Mouse (Mus musculus) spleen, postnatal 10 days (tissue): ENCODE data around the gene Hand1.
"Not testable (repeated sequence)": the region's sequence is repeated elsewhere in the genome, so short reads cannot be mapped to it uniquely, and the experiment has no call there.

Experiments used
- DNase-seq, 2 experiments: peaks; one replicate each; pipeline ENCODE4 v3.0.0; 2021 to 2022; ENCODE audit warnings: low spot score in 2 of 2

Gene Hand1

DNA sequence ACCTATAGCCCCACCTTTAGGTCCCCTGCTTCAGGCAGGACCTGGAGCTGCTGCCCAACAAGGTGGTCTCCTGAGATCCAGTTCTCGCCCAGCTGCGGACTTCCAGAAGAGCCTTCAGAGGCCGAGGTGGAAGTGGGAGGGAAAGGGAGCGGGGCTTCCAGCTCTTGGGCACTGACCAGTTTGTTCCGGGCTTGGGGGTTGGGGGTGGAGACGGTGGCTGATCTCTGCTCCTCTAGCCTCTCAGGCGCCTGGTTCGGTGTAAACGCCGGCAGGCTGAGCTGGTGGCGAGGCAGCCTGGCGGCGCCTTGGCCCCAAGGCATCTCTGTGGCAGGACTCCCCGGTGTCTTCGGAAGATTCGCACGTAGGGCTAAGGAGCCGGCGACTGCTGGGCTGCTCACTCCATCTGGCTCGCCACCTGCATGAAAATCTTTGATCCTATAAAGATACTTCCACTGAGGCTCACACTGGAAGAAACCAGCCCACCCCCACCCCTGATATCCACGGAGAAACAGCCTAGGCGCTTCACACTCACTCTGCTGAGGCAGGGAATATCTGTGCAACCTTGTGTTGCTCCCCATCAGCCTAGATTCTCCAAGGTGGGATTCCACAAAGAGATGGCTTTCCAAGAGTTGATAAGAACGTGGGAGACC is at the start of gene Hand1:
Hand1 (minus strand) TSS at position 267 of the 650 bp plus-strand sequence.
- DNase-seq: no peak

DNA sequence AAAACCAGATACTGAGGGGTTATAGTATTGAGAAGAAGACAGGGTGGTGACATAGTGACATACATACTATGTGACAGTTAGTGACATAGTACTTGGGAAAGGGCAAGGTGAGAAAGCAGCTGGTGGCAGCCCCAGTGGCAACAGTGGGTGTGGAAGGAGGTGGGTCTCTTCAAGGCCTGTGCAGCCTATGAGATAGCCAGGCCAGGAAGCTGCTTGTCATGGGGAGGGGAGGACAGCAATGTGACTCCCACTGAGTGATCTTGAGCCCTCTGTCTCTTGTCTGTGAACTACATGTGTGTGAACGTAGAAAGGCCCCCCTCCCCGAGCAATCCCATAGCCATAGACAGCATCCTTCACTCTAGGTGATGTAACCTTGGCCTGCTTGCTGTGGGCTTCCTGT is 43.5 kb upstream of the Hand1 start:
- DNase-seq: no peak

DNA sequence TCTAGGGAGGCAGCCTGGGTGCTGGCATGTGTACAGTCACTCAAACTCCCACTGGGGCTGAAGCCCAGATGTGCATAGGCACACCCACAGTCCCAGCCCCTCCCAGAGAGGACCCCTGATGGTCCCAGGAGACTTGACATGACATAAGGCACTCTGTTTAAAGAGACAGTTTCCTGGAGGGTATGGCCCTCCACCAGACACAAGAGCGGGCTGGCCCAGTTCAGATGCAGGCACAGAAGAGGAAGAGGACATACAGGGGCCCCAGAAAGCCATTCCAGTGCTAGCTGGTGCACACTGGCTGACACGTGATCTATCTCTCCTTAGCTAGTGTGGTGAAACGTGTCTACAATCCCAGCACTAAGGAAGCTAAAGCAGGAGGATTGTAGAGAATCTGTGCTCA is 40.4 kb upstream of the Hand1 start:
- peak in 1 of 2 experiments; percentile 41 for DNase-seq

DNA sequence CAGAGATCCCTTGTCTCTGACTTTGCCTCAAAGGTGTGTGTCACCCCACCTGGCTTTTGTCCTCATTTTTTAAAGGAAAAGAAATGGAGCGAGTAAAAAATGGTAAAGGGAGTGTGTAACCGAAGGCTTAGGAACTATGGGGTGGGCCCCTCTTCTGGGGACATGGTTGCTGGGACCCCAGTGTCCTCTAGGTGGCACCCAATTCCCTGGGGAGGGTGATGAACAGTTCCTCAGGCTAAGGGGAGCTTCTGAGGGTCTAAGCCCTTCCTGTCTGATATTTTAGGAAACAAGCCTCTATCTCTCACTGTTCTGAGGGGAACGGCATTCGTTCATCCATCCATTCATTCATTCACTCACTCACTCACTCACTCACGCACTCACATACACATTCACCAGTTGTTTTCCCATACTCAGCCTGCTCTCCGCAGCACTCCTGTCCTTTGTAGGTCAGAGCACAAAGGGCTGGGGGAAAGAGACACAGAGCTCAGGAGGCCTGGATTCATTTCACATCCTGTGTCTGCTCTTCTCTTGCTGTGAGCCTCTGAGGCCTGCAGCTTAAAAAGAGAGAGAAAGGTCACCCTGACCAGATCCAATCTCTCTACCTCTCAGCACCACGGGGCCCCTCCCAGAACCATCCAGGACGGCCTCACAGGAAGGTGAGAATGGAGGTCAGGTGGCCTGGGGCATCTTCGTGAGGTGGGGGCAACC is 36.3 kb upstream of the Hand1 start:
- DNase-seq: peak; percentile 20 to 58

DNA sequence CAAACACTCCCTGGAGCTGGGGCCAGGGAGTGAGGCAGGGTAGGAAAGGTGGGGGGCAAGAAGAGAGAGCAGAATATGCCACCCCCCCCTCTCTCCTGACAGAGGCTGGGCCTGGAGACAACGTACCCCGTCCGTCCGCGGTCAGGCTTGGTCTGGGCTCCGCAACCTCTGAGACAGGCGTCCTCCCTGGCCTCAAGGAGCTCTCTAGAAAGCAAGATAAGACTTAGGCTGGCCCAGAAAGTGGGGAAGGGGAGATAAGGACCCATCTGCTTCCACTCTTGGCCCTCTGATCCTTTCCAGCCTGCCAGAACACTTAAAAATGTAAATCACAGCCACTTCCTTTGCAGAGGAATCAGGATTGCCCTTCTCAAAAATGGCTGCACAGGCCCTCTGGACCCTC is 33.8 kb upstream of the Hand1 start:
- no peak for DNase-seq

DNA sequence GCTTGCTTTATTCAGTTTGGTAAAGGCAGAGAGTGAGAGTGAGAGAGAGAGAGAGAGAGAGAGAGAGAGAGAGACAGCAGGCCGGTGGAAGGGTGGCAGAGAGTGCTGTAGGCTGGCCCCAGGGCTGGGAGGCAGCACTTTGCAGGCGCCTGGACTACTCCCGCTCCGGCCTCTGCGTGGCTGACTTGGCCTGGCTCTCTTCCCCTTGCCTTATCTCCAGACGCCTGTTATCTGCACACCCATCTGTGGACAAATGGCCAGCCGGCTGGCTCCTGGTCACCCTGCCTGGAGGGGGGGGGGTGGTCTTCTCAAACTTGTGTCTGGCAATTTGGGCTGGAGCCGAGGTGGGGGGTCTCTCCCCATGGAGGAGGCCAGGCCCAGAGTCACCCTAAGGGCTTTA is 32.0 kb upstream of the Hand1 start:
- no peak for DNase-seq

DNA sequence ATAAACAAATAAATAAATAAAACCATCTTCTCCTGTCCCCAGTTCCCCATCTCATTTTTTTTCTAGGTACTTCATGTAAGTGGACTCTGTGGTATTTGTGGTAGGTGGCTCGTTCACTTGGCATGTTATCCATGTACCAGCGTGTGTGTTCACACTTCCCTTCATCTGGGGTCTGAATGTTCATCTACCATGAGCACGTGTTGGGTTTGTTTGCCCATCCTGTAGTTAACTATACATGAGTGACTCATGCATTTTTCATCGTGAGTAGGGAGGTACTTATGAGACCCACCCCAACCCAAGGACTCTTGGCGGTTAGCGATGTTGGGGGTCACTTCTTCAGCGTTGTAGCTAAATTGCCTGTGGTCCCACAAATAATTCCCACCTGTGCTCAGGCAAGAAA is 29.5 kb upstream of the Hand1 start:
- DNase-seq: no peak

DNA sequence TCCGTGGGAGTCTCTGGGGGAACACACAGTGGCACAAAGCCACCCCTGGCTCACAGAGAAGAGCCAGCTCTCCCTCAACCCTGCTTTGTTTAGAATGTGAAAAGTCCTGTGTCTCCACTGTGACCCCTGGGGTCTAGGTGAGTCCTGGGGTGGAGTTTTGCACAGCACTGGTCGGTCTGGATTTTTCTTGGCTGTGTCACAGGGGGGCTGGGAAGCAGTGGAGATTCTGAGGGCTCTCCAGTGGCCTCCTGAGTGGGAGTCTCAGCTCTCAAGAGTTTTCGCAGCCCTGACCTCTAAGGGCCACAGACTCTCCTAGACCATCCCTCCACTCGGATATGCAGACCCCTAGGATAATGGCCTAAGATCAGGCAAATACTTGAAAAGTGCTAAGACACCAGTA is 25.1 kb upstream of the Hand1 start:
- DNase-seq: no peak

DNA sequence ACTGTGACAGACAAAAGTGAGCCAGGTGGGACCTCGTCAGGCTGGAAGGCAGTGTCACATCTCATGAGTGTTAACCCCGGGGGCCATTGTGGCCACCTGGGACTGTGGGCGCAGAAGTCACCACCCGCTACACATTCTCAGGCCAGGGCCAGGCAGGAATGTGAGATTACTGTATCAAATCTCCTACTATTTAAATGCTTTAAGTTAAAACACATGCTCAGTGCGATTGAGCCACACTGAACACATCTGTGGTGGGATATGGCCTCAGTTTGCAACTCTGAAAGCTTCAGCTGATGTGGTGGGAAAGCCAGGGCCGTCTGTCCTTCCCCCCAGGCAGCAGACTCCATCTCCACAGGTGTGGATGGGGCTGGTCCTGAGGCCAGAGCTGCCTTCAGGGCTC is 21.0 kb upstream of the Hand1 start:
- DNase-seq: no peak

DNA sequence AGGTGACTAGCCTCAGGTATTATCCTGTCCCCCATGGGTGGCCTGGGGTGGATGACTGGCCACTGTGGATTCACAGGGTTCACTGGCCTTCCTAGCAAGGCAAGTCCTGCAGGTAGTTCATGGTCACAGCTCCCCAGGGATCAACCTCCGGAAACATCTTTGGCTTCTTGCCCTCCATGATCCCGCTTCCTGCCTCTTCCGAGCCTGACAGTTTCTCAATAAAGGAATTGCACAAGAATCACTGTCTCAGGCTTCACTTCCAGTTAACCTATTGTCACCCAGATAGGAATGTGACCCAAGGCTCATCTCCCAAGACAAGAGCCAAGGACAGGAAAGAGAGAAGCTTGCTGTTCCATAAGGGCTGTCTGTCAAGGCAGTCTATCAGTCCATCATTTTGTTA is 18.3 kb upstream of the Hand1 start:
- no peak for DNase-seq

DNA sequence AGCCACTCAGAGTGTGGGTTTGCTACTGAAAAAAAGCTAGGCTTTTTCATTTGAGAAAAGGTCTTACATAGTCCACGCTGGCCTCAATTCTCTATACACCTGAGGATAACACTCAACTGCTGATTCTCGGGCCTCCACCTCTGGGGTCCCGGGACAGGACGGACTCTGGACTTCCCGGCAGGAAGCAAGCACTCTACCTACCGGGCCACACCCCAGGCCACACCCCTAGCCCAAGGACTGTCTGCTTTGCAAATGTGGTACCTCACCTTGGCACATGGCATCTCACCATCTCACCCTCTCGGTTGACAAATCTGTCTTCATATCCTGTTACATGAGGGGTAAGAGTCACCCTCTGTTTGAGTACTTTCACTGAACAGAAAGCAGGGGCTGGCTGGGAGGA is 17.7 kb upstream of the Hand1 start:
- no peak for DNase-seq

DNA sequence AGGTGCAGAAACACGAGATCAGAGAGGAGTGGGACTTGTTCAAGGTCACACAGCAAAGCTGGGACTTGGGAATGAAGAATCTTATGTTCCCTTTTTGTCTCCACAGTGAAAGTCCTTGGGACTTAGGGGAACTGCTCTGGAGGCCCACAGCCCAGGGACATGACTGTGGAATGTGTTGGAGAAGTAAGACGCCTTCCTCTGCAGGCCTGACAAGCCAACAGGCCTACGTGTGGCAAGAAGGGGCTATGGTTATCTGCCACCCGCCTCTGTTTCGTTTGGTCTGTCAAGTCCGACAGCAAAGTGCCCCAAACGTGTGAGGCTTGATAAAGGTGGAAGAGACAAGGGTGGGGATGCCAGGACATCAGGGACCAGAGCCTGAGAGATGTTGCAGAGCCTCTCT is 14.8 kb upstream of the Hand1 start:
- DNase-seq: no peak

DNA sequence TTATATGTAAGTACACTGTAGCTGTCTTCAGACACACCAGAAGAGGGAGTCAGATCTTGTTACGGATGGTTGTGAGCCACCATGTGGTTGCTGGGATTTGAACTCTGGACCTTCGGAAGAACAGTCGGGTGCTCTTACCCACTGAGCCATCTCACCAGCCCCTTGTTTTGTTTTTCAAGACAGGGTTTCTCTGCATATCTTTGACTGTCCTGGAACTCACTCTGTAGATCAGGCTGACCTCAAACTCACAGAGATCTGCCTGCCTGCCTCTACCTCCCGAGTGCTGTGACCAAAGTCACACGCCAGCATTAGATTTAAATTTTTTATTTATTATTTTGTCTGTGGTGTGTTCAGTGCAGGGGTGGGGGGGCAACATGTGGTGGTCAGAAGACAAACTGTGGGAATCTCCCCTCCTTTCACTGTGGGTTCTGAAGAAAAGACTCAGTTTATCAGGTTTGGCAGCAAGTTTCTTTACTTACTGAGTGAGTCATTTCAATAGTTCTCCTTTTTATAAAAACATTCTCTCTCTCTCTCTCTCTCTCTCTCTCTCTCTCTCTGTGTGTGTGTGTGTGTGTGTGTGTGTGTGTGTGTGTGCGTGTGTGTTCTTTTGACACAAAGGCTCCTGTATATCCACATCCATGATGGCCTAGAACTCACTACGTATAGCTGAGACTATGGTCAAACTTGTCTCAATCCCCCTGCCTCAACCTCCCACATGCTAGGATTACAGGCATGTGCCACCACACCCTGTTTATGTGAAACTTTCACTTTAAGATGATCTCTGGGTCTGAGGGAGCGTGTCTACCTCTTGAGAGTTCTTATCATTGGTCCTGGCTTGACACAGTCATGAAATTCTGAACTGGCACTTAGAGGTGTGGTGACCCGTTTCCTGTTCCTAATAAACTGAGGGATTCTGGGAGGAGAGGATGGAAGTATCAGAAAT is 14.1 kb upstream of the Hand1 start:
- not testable (repeated sequence) for DNase-seq

DNA sequence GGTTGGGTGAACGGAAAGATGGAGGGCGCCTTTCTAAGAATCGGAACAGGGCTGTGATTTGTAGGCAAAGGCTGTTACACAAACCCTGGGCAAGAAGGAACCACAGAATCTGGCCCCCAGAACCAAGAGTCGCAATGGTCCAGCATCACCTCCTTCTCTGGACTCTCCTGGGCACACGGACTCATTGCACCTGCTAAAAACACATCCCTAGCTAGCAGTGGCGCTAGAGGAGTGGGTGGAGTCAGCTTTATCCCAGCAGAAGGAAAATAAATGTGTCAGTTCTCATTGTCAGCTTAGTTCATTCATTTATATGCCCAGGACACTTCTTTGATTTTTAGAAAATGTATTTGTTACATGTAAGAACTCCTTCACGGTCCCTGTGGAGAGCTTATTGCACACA is 8.8 kb upstream of the Hand1 start:
- DNase-seq: no peak

DNA sequence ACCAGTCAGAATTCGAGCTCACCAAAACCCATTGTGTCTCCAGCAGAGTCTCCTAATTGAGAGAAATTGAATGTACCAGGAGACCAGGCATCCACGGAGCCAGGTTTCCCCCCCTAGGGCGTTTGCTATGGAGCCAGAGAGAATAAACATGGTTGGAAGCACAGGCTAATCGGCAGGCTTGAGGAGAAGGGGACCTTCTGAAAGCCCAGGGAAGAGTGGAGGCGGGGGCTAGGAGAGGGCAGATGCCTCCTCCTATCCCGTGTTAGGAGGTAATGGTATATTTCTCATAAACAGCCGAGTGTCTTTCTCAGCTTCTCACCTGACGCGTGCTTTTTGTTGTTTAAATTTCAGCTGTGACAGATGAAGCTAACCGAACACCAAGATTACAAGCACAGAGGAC is 8.4 kb upstream of the Hand1 start:
- no peak for DNase-seq

DNA sequence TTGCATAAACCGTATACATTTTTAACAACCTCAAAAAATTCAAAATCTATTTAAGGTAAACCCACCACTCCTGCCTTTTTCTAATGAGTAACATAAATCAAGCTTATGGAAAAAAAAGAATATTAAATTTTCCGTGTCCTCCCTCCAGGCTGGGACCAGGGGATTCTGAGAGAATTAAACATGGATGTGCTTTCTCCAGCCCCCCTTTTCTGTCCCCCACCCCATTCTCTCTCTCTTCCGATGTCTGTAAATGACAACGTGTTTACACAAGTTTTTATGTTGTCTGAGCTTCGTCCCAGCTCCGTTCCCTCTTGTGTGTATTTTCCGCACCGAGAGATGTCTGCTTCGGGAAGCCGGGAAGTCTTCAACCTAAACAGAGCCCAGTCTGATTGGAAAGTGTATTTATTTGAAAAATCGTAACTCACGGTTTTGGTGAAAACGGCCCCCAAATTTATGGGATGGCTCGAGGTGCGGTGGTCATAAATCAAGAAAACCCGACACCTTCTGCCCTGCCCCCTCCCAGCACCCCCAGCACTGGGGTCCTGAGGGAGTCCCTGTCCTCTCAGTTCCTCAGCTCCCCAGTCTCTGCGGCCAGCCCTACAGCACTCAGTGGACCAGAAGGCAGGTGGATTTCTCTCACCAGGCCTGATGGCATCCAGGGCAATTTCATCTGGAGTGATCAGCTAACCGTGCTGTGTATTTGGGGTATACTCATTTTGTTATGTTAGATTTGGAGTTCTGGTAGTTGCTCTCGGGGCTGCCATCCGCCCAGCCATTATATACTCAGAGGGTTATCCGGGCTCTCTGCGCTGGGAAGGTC is 5.5 kb upstream of the Hand1 start:
- DNase-seq: no peak

DNA sequence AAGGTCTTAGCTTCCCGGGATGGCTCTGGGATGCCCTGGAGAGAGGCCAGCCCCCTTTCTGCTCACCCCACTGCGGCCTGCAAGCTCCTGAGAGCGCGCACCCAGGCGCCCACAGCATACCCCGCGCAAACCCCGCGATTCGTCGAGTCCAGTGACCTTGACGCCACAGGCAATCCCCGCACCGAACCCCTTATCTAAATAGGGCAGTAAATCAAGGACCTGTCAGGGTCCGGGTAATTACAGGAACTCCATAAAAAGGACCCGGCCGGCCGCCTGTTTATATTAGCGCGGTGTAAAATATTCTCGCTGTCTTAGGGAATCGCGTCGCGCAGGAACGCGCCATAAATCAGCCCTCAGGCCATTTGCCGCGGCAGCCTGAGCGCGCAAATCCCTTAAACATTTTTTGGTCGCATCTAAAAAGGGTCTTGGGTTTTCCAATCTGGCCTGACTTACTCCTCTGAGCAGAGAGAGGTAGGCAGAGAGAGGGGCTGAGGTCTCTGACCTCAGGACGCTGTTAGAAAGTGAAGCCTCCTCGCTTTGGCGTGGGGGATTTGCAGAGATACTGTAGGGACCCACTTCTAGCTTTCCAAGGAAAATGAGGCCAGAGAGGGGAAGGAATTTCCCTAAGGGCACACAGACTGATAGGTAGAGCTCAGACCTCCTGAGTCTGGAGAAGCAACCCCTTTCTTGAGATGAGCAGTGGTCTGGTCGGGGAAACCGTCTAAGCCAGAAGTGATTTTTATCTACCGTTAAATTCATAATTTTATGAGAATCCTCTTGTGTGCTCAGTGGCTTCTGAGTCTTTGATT is 4.5 kb upstream of the Hand1 start:
- DNase-seq: no peak

DNA sequence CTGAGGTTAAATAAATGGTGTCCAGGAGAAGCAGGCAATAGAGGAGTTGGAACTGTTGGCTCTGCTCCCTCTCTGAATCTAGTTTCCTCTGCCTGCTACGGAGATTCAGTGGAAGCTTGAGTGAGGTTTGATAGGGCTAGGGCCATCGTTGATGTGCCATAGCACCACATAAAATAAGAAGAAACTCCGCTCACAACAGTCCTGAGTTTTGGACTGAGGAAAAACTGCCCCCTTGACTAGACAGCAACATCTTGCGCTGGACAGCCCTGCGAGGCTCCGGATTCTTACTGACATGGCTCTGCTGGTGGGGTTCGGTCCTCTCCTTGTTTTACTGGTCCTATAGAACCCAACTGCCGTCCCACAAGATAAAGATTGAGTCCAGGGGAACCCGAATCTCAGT is 3.8 kb upstream of the Hand1 start:
- DNase-seq: no peak

DNA sequence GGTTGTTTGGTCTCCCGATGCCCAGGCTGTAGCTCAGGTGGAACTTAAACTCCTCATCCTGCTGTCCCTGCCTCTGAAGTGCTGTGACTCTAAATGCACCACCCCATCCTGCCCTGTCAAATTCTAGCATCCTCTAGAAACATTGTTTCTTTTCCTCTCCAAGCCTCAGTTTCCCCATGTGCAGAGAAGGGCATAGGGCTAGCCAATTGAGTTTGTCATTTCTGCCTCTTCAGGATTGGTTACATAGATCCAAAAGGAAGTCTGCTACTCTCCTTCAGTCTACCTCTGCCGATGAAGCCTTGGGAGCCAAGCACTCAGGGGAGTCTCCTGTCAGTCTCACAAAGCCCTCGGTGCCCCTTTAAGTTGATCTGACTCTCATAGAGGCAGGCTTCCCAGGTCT is 3.3 kb upstream of the Hand1 start:
- no peak for DNase-seq

DNA sequence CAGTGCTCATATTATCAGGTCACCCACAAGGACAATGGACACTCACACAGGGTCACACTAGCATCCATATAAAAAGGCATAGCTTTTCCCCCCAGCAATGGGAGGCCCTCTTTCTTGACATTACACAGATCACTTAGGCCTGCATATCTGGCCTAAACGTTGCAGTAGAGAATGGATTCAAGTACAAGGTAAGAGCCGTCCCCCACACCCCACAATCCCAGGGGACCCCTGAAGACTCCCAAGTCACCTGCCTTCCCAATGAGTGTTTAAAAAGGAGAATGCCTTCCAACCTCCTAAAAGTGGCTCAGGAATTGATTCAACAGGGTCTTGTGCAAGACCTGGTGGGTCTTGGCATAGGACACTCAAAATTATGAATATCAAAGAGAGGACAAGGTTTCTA is 2.7 kb upstream of the Hand1 start:
- DNase-seq: no peak

DNA sequence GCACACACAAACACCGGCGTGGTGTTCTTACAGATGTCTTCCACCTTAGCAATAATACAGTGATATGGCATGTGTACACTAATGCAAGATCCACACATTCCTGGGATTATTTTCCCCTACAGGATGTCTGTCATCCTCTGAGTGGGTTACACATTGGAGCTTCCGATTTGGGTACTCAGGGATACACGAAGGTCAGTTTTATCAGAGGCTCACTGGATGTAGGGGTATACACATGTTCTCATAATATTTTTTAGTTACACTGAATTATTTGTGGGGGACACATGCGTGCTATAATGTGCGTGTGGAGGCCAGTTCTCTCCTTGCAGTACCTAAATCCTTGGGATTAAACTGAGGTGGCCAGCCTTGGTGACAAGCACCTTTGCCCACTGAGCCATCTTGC is 1.4 kb upstream of the Hand1 start:
- DNase-seq: no peak
